Mouse (Mus musculus) liver, embryonic 11.5 days (tissue): Measurements from ENCODE around the gene Syce1l. TPM values are rescaled to one million over a fixed set of nuclear protein-coding genes. Genes with fewer than 3 reads are reported as not detected.

Experiments used
- ATAC-seq: fragments of 200-750 bp; cut with Nextera tagmentation; replicated peaks from 2 replicates; pipeline ENCODE4 v1.8.0; 2017; ENCODE audit warnings: moderate number of reproducible peaks, mild to moderate bottlenecking, moderate TSS enrichment, moderate library complexity; ENCODE audit not compliant: low FRiP score
- DNase-seq: peaks from one replicate; pipeline ENCODE4 v3.0.0-alpha.2; 2017; ENCODE audit warnings: low spot score
- H3K27ac ChIP-seq: fragments of 300-500 bp; sonication (generic); 2 replicates; pipeline ENCODE4 v1.5.1; 2014; ENCODE audit warnings: mild to moderate bottlenecking, low read depth, low read length, control low read depth
- H3K27me3 ChIP-seq: fragments of 300-500 bp; sonication (generic); replicated peaks from 2 replicates; pipeline ENCODE4 v1.6.1; 2014; ENCODE audit warnings: low read length, mixed read lengths; ENCODE audit not compliant: control insufficient read depth, insufficient read depth
- H3K36me3 ChIP-seq: fragments of 300-500 bp; sonication (generic); 2 replicates; pipeline ENCODE4 v1.6.1; 2014; ENCODE audit warnings: mild to moderate bottlenecking, low read length, moderate library complexity, mixed read lengths; ENCODE audit not compliant: control insufficient read depth, insufficient read depth
- H3K4me1 ChIP-seq: fragments of 300-500 bp; sonication (generic); replicated peaks from 2 replicates; pipeline ENCODE4 v1.6.1; 2014; ENCODE audit warnings: low read length, mixed read lengths; ENCODE audit not compliant: control insufficient read depth, insufficient read depth
- H3K4me2 ChIP-seq: fragments of 300-500 bp; sonication (generic); 2 replicates; pipeline ENCODE4 v1.6.1; 2014; ENCODE audit warnings: mild to moderate bottlenecking, control low read depth, moderate library complexity
- H3K4me3 ChIP-seq: fragments of 300-500 bp; sonication (generic); 2 replicates; pipeline ENCODE4 v1.5.1; 2014; ENCODE audit warnings: low read depth, low read length, control low read depth
- H3K9ac ChIP-seq: fragments of 300-500 bp; sonication (generic); 2 replicates; pipeline ENCODE4 v1.6.1; 2014; ENCODE audit warnings: low read depth, low read length, control low read depth
- H3K9me3 ChIP-seq: fragments of 300-500 bp; sonication (generic); 2 replicates; pipeline ENCODE4 v1.6.1; 2016; ENCODE audit warnings: low read length, inconsistent platforms, mixed read lengths; ENCODE audit not compliant: control insufficient read depth
- WGBS: fragments of 180-500 bp; shearing (Covaris S2); extraction: QIAGEN DNeasy Blood & Tissue Kit; methylation state at CpG from one replicate; pipeline ENCODE4 v1.1.7; 2014; 5-methylcytosine and 5-hydroxymethylcytosine counted together
- polyA plus RNA-seq: library from polyadenylated mRNA; unstranded; fragments of >200 nt; fragmentation: Nextera tagmentation; extraction: Ambion mirVana; gene quantifications from 2 replicates; pipeline ENCODE4 v1.2.1, GENCODE M21; 2014

Syce1l gene
- polyA plus RNA-seq, 1 experiment from 2014 or later = not detected

DNA sequence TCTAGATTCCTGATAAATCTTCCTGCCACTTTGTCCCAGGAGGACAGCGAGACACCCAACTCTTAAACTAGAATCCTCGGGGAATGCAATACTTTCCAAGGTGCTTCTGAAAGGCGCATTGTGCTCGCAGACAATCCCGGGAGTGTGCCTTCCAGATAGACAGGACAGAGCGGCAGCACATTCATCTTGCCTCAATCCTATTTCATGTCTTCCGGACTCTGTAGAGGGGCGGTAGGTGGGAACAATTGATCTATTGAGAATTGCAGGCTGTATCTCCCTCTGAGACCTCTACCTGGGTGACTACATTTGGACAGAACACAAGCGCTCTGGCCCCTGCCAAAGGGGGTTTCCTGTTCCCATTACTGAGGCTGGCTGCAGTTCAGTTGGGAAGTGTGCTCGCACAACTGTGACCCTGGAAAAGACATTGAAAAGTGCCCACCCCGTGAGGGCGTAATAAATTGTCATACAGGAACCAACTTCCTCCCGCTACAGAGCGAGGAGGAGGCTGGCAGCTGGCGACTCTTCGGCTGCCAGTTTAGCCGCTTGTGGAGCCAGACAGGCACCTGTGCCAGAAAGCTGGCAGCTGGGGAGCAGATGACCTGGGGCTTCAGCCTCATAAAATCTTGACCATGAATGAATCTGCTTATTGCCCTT lies 45.0 kb downstream of the Syce1l start:
- no peak overlapping the region for H3K9ac ChIP-seq
- ATAC-seq (no peak), DNase-seq (no peak)
- H3K4me1 ChIP-seq = no peaks in the 10 kb centered on the region
- no peaks in the 10 kb centered on the region for H3K36me3 ChIP-seq
- H3K9me3 ChIP-seq = no peaks in the 10 kb centered on the region
- no peak overlapping the region for H3K27ac ChIP-seq
- no peak overlapping the region for H3K4me3 ChIP-seq
- H3K4me2 ChIP-seq = no peak overlapping the region
- WGBS = 78% methylated on average over 17 of the region's 17 CpGs
- no peaks in the 10 kb centered on the region for H3K27me3 ChIP-seq

DNA sequence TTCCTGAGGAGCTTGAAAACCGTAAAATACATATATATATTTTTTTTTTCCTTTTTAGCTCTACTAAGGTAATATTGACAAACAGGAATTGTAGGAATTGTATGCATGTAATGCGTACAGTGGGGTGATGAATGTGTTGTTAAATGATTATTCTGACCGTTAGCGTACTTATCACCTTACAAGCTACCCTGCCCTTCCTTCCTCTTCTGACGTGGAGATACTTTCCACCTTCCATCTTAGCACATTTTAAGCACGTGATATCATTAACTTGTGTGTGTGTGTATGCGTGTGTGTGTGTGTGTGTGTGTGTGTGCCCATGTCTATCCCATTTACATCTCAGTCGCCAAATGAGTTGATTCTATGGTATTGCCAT lies 45.5 kb downstream of the Syce1l start:
- WGBS = 68% methylated on average over 8 of the region's 8 CpGs
- Histone ChIP-seq H3K9me3 (no peaks in the 10 kb centered on the region), H3K36me3 (no peaks in the 10 kb centered on the region), H3K27me3 (no peaks in the 10 kb centered on the region), H3K27ac (no peak overlapping the region), H3K4me1 (no peaks in the 10 kb centered on the region), H3K4me2 (no peak overlapping the region), H3K9ac (no peak overlapping the region), H3K4me3 (no peak overlapping the region)
- ATAC-seq (no peak), DNase-seq (no peak)

DNA sequence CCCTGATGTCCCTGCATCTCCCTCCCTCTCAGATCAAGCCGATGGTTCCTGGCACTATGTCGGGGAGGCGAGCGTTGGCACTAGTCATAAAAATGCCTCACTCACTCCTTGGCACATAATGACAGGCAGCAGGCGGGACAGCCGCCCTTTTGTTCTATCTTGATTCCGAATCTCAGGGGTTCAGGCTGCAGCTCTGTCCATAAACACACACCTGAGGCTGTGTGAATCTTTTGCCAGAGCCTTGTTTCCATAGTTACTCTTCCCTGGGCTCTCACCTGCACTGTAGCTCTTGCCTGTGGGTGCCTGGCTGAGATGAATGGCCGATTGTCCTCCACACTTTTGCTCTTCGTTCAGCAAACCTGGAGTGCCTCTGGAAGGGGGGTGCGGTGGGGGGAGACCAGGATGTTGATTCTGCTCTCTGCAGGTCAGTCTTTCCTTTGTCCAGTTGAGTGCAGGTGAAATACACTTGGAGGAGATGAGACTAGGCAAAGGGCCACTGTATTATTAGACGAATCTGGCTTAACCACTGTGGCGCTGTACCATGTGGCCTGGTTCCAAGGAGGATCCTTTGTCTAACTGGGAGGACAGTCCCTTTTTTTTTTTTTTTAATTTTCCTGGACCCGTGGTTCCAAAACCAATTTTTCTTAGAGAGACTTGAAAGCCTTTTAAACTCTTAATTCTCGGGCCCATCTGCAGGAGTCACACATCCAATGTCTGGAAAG lies 48.8 kb downstream of the Syce1l start:
- Histone ChIP-seq H3K36me3 (no peaks in the 10 kb centered on the region), H3K4me1 (no peaks in the 10 kb centered on the region), H3K4me2 (no peak overlapping the region), H3K27ac (no peak overlapping the region), H3K9me3 (no peaks in the 10 kb centered on the region), H3K4me3 (no peak overlapping the region), H3K9ac (no peak overlapping the region), H3K27me3 (no peaks in the 10 kb centered on the region)
- 75% methylated on average over 14 of the region's 14 CpGs for WGBS
- ATAC-seq = no peak
- DNase-seq = no peak

DNA sequence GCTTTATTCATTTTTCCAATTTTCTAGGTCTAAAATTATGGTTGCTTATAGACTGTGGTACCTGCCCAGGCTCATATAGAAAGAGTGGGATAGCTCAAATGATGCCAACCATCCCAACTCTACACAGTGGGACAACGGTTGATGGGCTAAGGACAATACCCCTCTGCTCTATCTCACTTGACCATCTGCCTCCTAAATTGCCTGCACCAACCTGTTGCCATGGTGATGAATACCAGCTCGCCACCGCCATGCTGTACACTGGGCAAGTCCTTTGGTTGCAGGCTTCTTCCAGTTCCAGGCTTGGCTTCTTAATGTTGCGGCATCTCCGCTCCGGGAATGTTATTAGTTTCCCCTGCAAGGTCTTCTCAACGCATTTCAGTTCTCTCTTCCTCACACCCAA lies 62.0 kb downstream of the Syce1l start:
- Histone ChIP-seq H3K27me3 (no peaks in the 10 kb centered on the region), H3K4me1 (no peaks in the 10 kb centered on the region), H3K36me3 (no peaks in the 10 kb centered on the region), H3K4me3 (no peak overlapping the region), H3K27ac (no peak overlapping the region), H3K9ac (no peak overlapping the region), H3K4me2 (no peak overlapping the region), H3K9me3 (no peaks in the 10 kb centered on the region)
- WGBS = 73% methylated on average over 7 of the region's 7 CpGs
- DNase-seq = no peak
- ATAC-seq = no peak

Other genes with a start within 250 kb of the Syce1l start
- gene Mon1b, start 7.6 kb upstream of the Syce1l start, polyA plus RNA-seq = 9.6 and 10.1 TPM in 2 replicates
- gene Adamts18, start 205.5 kb downstream of the Syce1l start, polyA plus RNA-seq = 1.7 and 1.8 TPM in 2 replicates